Mouse (Mus musculus) heart, embryonic 16.5 days (tissue): ENCODE measurements around the gene Emilin1. TPM values are rescaled to one million over a fixed set of nuclear protein-coding genes. Genes with fewer than 3 reads are reported as not detected.

ENCODE experiments used
- ATAC-seq: fragments of 200-750 bp; cut with Nextera tagmentation; replicated peaks from 2 replicates; pipeline ENCODE4 v1.8.0; 2017; ENCODE audit warnings: moderate number of reproducible peaks; ENCODE audit not compliant: insufficient read depth, low FRiP score; ENCODE audit errors: extremely low read depth
- H3K27ac ChIP-seq: fragments of 300-500 bp; sonication (generic); 2 replicates; pipeline ENCODE4 v1.5.1; 2014; ENCODE audit warnings: mild to moderate bottlenecking, low read length, control low read depth, moderate library complexity
- H3K27me3 ChIP-seq: fragments of 300-500 bp; sonication (generic); 2 replicates; pipeline ENCODE4 v1.6.1; 2014; ENCODE audit warnings: low read length, mixed read lengths; ENCODE audit not compliant: control insufficient read depth, insufficient read depth
- H3K36me3 ChIP-seq: fragments of 300-500 bp; sonication (generic); 2 replicates; pipeline ENCODE4 v1.6.1; 2014; ENCODE audit not compliant: control insufficient read depth, insufficient read depth
- H3K4me1 ChIP-seq: fragments of 300-500 bp; sonication (generic); 2 replicates; pipeline ENCODE4 v1.6.1; 2014; ENCODE audit warnings: low read length, mixed read lengths; ENCODE audit not compliant: control insufficient read depth, insufficient read depth
- H3K4me2 ChIP-seq: fragments of 300-500 bp; sonication (generic); 2 replicates; pipeline ENCODE4 v1.6.1; 2014; ENCODE audit warnings: low read depth, mild to moderate bottlenecking, control low read depth, low read length
- H3K4me3 ChIP-seq: fragments of 300-500 bp; sonication (generic); 2 replicates; pipeline ENCODE4 v1.5.1; 2014; ENCODE audit warnings: mild to moderate bottlenecking, control low read depth, low read length
- H3K9ac ChIP-seq: fragments of 300-500 bp; sonication (generic); 2 replicates; pipeline ENCODE4 v1.6.1; 2014; ENCODE audit warnings: low read length, control low read depth
- H3K9me3 ChIP-seq: fragments of 300-500 bp; sonication (generic); replicated peaks from 2 replicates; pipeline ENCODE4 v1.6.1; 2016; ENCODE audit warnings: low read length; ENCODE audit not compliant: control insufficient read depth
- WGBS: fragments of 180-500 bp; shearing (Covaris S2); extraction: QIAGEN DNeasy Blood & Tissue Kit; methylation state at CpG from one replicate; pipeline ENCODE4 v1.1.7; 2014; 5-methylcytosine and 5-hydroxymethylcytosine counted together
- polyA plus RNA-seq: library from polyadenylated mRNA; unstranded; fragments of >200 nt; fragmentation: Nextera tagmentation; extraction: Ambion mirVana; gene quantifications from 2 replicates; pipeline ENCODE4 v1.2.1, GENCODE M21; 2015

Emilin1 gene
- polyA plus RNA-seq, 1 experiment from 2014 or later, result 145 TPM

DNA sequence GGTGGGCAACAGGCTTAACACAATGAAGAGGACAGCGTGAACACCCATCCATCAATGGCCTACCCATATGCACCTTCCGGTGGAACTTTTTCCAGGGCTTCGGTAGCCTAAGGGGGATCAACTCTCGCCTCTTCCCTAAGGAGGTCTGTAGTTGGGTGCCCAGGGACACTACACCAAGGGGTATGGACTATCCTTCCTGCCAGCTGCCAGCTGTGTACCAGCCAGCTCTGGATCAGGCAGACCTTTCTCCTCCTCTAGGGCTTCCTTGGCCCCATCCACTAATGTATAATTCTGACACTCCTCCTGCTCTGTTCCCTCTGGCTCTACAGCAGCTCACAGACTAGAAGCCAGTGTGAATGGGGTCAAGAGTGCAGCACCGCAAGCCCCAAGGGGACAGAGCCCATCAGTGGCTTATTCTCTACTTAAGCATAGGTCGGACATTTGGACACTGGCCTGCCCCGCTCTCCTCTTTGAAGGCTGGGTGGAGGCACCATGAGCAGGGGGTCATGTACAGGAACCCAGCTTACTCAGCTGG is 966 bp downstream of the Emilin1 start:
- no peak for ATAC-seq
- Histone ChIP-seq H3K4me3 (peak overlapping the region; percentile 59), H3K36me3 (peaks cover 4% of the 10 kb centered on the region), H3K4me2 (peak overlapping the region; percentile 73), H3K27ac (peak overlapping the region; percentile 96), H3K4me1 (peaks cover 38% of the 10 kb centered on the region), H3K9ac (peak overlapping the region; percentile 78), H3K9me3 (no peaks in the 10 kb centered on the region), H3K27me3 (no peaks in the 10 kb centered on the region)
- 48% methylated on average over 7 of the region's 7 CpGs for WGBS

DNA sequence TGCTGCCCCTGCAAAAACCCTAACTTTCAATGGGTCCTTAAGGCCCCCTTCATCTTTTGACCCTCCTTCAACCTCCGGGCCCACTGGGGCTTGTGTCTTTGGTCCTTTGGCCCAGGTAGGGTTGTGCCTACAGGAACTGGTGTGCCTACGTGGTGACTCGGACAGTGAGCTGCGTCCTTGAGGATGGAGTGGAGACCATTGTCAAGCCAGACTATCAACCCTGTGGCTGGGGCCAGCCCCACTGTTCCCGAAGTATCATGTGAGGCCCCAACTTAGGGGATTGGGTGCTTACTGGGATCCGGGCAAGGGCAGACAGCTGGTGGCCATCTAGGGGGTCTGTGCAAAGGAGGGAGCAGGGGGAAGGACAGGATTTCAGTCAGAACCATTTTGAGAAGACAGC is 1.6 kb downstream of the Emilin1 start:
- Histone ChIP-seq H3K9me3 (no peaks in the 10 kb centered on the region), H3K4me1 (peaks cover 32% of the 10 kb centered on the region), H3K36me3 (peaks cover 5% of the 10 kb centered on the region), H3K27me3 (no peaks in the 10 kb centered on the region), H3K9ac (peak overlapping the region; percentile 78), H3K4me3 (peak overlapping the region; percentile 59), H3K27ac (peak overlapping the region; percentile 96), H3K4me2 (peak overlapping the region; percentile 73)
- no peak for ATAC-seq
- WGBS, result 47% methylated on average over 6 of the region's 6 CpGs

DNA sequence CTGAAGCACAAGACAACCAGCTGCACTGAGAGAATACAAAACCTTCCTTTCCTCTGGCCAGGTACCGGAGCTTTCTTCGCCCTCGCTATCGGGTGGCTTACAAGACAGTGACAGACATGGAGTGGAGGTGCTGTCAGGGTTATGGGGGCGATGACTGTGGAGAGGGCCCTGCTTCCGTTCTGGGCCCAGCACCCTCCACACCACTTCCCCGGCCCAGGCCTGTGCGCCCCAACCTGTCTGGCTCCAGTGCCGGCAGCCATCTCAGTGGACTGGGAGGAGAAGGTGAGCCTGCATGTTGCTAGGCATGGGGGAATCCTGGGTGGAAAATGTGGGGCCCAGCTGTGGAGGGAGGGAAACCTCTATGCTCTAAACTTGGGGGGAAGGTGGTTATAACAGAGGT is 2.3 kb downstream of the Emilin1 start:
- no peak for ATAC-seq
- no peaks in the 10 kb centered on the region for H3K27me3 ChIP-seq
- H3K9ac ChIP-seq, result peak overlapping the region; percentile 78
- peak overlapping the region; percentile 73 for H3K4me2 ChIP-seq
- peaks cover 5% of the 10 kb centered on the region for H3K36me3 ChIP-seq
- H3K27ac ChIP-seq, result peak overlapping the region; percentile 96
- H3K4me1 ChIP-seq, result peaks cover 35% of the 10 kb centered on the region
- 58% methylated on average over 9 of the region's 9 CpGs for WGBS
- H3K9me3 ChIP-seq, result no peaks in the 10 kb centered on the region
- H3K4me3 ChIP-seq, result peak overlapping the region; percentile 59

DNA sequence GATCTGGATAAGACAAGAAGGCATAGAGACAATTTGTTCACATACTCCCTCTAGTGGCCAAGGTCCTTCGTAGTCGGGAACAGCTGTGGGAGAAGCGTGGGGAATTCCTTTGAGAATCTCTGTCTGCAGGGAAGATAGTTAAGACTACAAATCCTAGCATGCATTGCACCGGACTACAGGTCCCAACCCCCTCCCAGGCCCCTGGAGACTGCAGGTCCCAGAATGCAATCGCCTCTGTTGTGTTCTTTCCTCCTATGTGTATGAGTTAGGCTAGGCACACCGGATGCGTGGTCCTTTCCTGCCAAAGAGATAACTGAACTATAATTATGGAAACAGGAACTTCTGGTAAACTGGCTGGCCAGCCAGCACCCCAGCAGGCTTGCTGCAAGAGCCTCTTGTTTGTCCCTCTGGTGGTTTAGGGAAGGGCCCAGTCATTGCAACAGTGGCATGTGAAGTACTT is 2.8 kb downstream of the Emilin1 start:
- ATAC-seq, result peak; percentile 83
- peaks cover 5% of the 10 kb centered on the region for H3K36me3 ChIP-seq
- H3K27ac ChIP-seq, result peak overlapping the region; percentile 96
- peak overlapping the region; percentile 59 for H3K4me3 ChIP-seq
- no peaks in the 10 kb centered on the region for H3K27me3 ChIP-seq
- H3K4me2 ChIP-seq, result peak overlapping the region; percentile 73
- peak overlapping the region; percentile 78; the same call in 1 of the 2 replicates for H3K9ac ChIP-seq
- 1% methylated on average over 7 of the region's 7 CpGs for WGBS
- H3K4me1 ChIP-seq, result peaks cover 36% of the 10 kb centered on the region
- H3K9me3 ChIP-seq, result no peaks in the 10 kb centered on the region

DNA sequence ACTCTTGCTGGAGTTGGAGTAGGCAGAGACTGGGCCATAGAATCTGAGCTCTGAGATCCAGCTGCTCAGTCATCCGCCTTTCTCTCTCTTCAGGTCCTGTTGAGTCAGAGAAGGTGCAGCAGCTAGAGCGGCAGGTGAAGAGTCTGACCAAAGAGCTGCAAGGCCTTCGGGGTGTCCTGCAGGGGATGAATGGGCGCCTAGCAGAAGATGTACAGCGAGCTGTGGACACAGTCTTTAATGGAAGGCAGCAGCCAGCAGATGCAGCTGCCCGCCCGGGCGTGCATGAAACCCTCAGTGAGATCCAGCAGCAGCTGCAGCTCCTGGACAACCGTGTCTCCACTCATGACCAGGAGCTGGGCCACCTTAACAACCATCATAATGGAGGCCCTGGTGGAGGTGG is 3.6 kb downstream of the Emilin1 start:
- Histone ChIP-seq H3K4me2 (no peak overlapping the region), H3K36me3 (peaks cover 5% of the 10 kb centered on the region), H3K4me1 (peaks cover 36% of the 10 kb centered on the region), H3K9me3 (no peaks in the 10 kb centered on the region), H3K4me3 (no peak overlapping the region), H3K27ac (peak overlapping the region; percentile 88), H3K9ac (0 out of 2 replicates have a peak overlapping the region, but pooled peaks have one; percentile 9), H3K27me3 (no peaks in the 10 kb centered on the region)
- WGBS, result 90% methylated on average over 9 of the region's 9 CpGs
- ATAC-seq, result no peak

DNA sequence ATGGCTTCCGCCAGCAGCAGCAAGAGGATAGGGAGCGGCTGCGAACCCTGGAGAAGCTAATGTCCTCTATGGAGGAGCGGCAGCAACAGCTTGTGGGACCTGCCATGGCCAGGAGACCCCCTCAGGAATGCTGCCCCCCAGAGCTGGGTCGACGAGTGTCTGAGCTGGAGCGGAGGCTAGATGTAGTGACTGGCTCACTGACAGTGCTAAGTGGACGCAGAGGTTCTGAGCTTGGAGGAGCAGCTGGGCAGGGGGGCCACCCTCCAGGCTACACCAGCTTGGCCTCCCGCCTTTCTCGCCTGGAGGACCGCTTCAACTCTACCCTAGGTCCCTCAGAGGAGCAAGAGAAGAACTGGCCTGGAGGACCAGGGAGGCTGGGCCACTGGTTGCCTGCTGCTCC is 4.1 kb downstream of the Emilin1 start:
- no peak for ATAC-seq
- 83% methylated on average over 11 of the region's 11 CpGs for WGBS
- H3K9me3 ChIP-seq, result no peaks in the 10 kb centered on the region
- H3K9ac ChIP-seq, result 0 out of 2 replicates have a peak overlapping the region, but pooled peaks have one; percentile 9
- no peak overlapping the region for H3K4me2 ChIP-seq
- no peak overlapping the region for H3K27ac ChIP-seq
- H3K36me3 ChIP-seq, result peaks cover 5% of the 10 kb centered on the region
- H3K4me3 ChIP-seq, result no peak overlapping the region
- H3K4me1 ChIP-seq, result peaks cover 37% of the 10 kb centered on the region
- no peaks in the 10 kb centered on the region for H3K27me3 ChIP-seq

DNA sequence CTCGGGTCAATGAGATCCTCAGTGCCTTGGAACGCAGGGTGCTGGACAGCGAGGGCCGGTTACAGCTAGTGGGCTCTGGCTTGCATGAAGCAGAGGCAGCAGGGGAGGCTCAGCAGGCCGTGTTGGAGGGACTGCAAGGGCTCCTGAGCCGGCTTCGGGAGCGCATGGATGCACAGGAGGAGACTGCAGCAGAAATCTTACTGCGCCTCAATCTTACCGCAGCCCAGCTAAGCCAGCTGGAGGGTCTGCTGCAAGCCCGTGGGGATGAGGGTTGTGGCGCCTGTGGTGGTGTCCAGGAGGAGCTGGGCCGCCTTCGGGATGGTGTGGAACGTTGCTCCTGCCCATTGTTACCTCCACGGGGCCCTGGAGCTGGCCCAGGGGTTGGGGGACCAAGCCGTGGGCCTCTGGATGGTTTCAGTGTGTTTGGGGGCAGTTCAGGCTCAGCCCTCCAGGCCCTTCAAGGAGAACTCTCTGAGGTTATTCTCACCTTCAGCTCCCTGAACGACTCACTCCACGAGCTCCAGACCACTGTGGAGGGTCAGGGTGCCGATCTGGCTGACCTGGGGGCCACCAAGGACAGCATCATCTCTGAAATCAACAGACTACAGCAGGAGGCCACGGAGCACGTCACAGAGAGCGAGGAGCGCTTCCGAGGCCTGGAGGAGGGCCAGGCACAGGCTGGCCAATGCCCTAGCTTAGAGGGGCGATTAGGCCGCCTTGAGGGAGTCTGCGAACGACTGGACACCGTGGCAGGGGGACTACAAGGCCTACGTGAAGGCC is 4.9 kb downstream of the Emilin1 start:
- H3K4me2 ChIP-seq, result no peak overlapping the region
- H3K27ac ChIP-seq, result no peak overlapping the region
- peaks cover 35% of the 10 kb centered on the region for H3K4me1 ChIP-seq
- WGBS, result 86% methylated on average over 31 of the region's 31 CpGs
- H3K27me3 ChIP-seq, result no peaks in the 10 kb centered on the region
- H3K9ac ChIP-seq, result 0 out of 2 replicates have a peak overlapping the region, but pooled peaks have one; percentile 38
- H3K9me3 ChIP-seq, result no peaks in the 10 kb centered on the region
- no peak for ATAC-seq
- H3K36me3 ChIP-seq, result peaks cover 5% of the 10 kb centered on the region
- H3K4me3 ChIP-seq, result no peak overlapping the region

DNA sequence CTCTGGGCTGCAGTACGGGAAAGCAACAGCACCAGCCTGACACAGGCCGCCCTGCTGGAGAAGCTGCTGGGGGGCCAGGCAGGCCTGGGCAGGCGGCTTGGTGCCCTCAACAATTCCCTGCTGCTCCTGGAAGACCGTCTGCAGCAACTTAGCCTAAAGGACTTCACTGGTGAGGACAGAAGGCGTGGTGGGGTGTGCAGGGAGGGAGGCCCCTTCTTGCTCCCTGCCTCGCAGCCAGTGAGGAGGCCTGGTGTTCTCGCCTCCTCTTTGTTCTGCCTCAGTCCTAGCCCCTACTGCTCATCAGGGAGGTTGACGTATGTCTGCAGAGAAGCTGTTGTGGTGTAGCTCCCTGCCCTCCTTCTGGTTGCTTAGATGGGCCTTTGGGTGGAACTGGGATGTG is 5.5 kb downstream of the Emilin1 start:
- ATAC-seq, result no peak
- Histone ChIP-seq H3K36me3 (peaks cover 5% of the 10 kb centered on the region), H3K9me3 (no peaks in the 10 kb centered on the region), H3K4me2 (no peak overlapping the region), H3K9ac (0 out of 2 replicates have a peak overlapping the region, but pooled peaks have one; percentile 38), H3K27ac (no peak overlapping the region), H3K27me3 (no peaks in the 10 kb centered on the region), H3K4me1 (peaks cover 32% of the 10 kb centered on the region), H3K4me3 (no peak overlapping the region)
- 81% methylated on average over 8 of the region's 8 CpGs for WGBS
